17 mouse cellular contexts compared by ENCODE assay signal in the genomic region with DNA sequence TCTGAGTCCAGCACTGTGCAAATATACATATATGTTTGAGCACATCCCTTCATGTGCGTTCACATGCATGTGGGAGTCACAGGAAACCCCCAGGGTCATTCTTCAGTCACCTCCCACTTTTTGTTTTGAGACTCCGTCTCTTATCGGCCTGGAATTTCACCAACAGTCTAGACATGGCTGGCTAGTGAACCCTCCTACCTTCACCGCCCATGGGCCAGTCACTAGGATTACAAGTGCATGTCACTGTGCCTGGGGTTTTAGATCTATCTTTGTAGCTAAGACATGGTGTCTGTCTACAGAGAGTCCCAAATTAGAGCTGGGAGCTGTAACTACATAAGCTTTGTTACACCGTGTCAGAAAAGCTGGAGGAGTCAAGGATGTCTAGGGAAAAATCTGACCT.
"Had no signal": no experiment of that assay in that cellular context is flagged by ENCODE, and none has a peak within 500 bp of the region (broad histone marks: within the 10 kb centered on the region; RNA-seq: fewer than 3 reads in every experiment).

No protein-coding gene starts in this region.

- H3K36me3 ChIP-seq: lung, embryonic 15.5 days; neural tube, embryonic 12.5 days; stomach, embryonic 15.5 days had no signal

- H3K4me2 ChIP-seq: lung, embryonic 15.5 days; midbrain, embryonic 12.5 days; midbrain, embryonic 15.5 days; neural tube, embryonic 12.5 days; stomach, embryonic 15.5 days had no signal

- H3K4me3 ChIP-seq: lung, embryonic 15.5 days; megakaryocyte, embryonic 14.5 days; midbrain, embryonic 12.5 days; midbrain, embryonic 15.5 days; neural tube, embryonic 12.5 days; stomach, embryonic 15.5 days had no signal

- DNase-seq: liver, postnatal 0 days; lung, adult 2 months; lung, postnatal 14 days; lung, postnatal 36 days; right cerebral cortex, postnatal 14 days; thymus, adult 2 months; thymus, postnatal 25 days; thymus, postnatal 4 days had no signal

- H3K27me3 ChIP-seq: lung, embryonic 15.5 days; megakaryocyte, embryonic 14.5 days; midbrain, embryonic 12.5 days; midbrain, embryonic 15.5 days; neural tube, embryonic 12.5 days; stomach, embryonic 15.5 days had no signal

- H3K9ac ChIP-seq: liver, postnatal 0 days; lung, embryonic 15.5 days; midbrain, embryonic 12.5 days; midbrain, embryonic 15.5 days; neural tube, embryonic 12.5 days; stomach, embryonic 15.5 days had no signal

- H3K4me1 ChIP-seq: megakaryocyte, embryonic 14.5 days; midbrain, embryonic 12.5 days; midbrain, embryonic 15.5 days; neural tube, embryonic 12.5 days; stomach, embryonic 15.5 days had no signal

- H3K9me3 ChIP-seq: lung, embryonic 15.5 days; midbrain, embryonic 12.5 days; midbrain, embryonic 15.5 days; neural tube, embryonic 12.5 days; stomach, embryonic 15.5 days had no signal

- H3K27ac ChIP-seq: lung, embryonic 15.5 days; macrophage; midbrain, embryonic 12.5 days; midbrain, embryonic 15.5 days; neural tube, embryonic 12.5 days; stomach, embryonic 15.5 days; stomach, postnatal 0 days had no signal

- ATAC-seq: liver, postnatal 0 days; lung, postnatal 0 days; midbrain, embryonic 15.5 days had no signal
